ENCODE assay signal across 10 mouse cellular contexts in genomic region chr15:88758061-88758460, GRCm38 (mm10). TPM values are rescaled to one million over a fixed set of nuclear protein-coding genes. Genes with fewer than 3 reads are reported as not detected.
DNase-seq lines count a peak whose midpoint lies in the region; ATAC-seq lines count a peak whose summit lies in the region.
"Had no signal": no experiment of that assay in that cellular context is flagged by ENCODE, and none has a peak within 500 bp of the region (broad histone marks: within the 10 kb centered on the region; RNA-seq: fewer than 3 reads in every experiment).

No protein-coding gene starts in this region.

- H3K9ac ChIP-seq in liver, embryonic 16.5 days (ENCODE audit: low read depth, low read length), result no peak overlapping the region
- H3K9ac ChIP-seq: limb, embryonic 12.5 days had no signal

- no peak overlapping the region for H3K4me3 ChIP-seq in liver, embryonic 16.5 days (ENCODE audit: low read depth, low read length)
- H3K4me3 ChIP-seq: hindbrain, embryonic 10.5 days; limb, embryonic 12.5 days had no signal

- ATAC-seq in liver, embryonic 16.5 days (ENCODE audit: low read depth), result no peak

- WGBS in liver, embryonic 16.5 days (ENCODE audit: insufficient replicate concordance), result 61% methylated on average over 3 of the region's 3 CpGs

- intact Hi-C loops in heart, postnatal 10 days (cut with DNase I), result no loop called here

- no peak overlapping the region for H3K4me2 ChIP-seq in liver, embryonic 16.5 days (ENCODE audit: low read depth, low read length)
- H3K4me2 ChIP-seq: limb, embryonic 12.5 days had no signal

- peaks cover 15% of the 10 kb centered on the region; the same call in 1 of the 2 replicates for H3K36me3 ChIP-seq in liver, embryonic 16.5 days (ENCODE audit: control insufficient read depth, insufficient read depth)

- H3K4me1 ChIP-seq in liver, embryonic 16.5 days (ENCODE audit: control insufficient read depth, low read depth, low read length), result peaks cover 27% of the 10 kb centered on the region

- peak; percentile 14 to 24 for DNase-seq in heart, postnatal 10 days
- no peak for DNase-seq in heart, adult 8-10 months (ENCODE audit: low spot score)
- DNase-seq in ovary, adult 18-20 months (ENCODE audit: low spot score), result peak; percentile 33
- no peak for DNase-seq in ovary, postnatal 36 days (ENCODE audit: low spot score)
- DNase-seq in frontal cortex, adult 2 months (ENCODE audit: extremely low spot score in 1 of 2, low spot score in 1 of 2), result no peak
- no peak for DNase-seq in layer of hippocampus, postnatal 25 days (ENCODE audit: extremely low spot score in 1 of 2, low spot score in 1 of 2)
- DNase-seq: cerebellum, adult 9-10 months had no signal

- no peaks in the 10 kb centered on the region for H3K9me3 ChIP-seq in liver, embryonic 16.5 days (replicated peaks; ENCODE audit: control insufficient read depth, low read length)
- H3K9me3 ChIP-seq: hindbrain, embryonic 10.5 days; limb, embryonic 12.5 days had no signal

- no peaks in the 10 kb centered on the region for H3K27me3 ChIP-seq in liver, embryonic 16.5 days (ENCODE audit: control insufficient read depth, insufficient read depth, low read depth, low read length)
- H3K27me3 ChIP-seq: limb, embryonic 12.5 days had no signal

- peak overlapping the region; percentile 26 for H3K27ac ChIP-seq in liver, embryonic 16.5 days (ENCODE audit: low read length)
- H3K27ac ChIP-seq: hindbrain, embryonic 10.5 days; limb, embryonic 12.5 days had no signal

RNA-seq across cellular contexts. Expression of gene Zbed4, which starts 6.6 kb away (rescaled TPM):
- total RNA-seq in heart, postnatal 10 days (2021), result 10 to 100 TPM; 10.9 to 12.6 TPM
- total RNA-seq in heart, adult 8-10 months (2022), result 10 to 100 TPM in 1 of 4 experiments, 1 to 10 TPM in 3; 6.6 to 11.4 (median 8.3) TPM
- 10.0 and 10.2 TPM in 2 replicates for polyA plus RNA-seq in liver, embryonic 16.5 days (2015; fragmentation: Nextera tagmentation; extraction: Ambion mirVana)
- 6.3 and 6.4 TPM in 2 replicates for polyA plus RNA-seq in frontal cortex, adult 2 months (2012; rRNA removed)
- total RNA-seq in layer of hippocampus, postnatal 25 days (2021), result 10 to 100 TPM in 1 of 2 experiments, 1 to 10 TPM in 1; 9.8 to 10.0 TPM

RNA-seq across cellular contexts. Expression of gene Brd1, which starts 24.0 kb away (rescaled TPM):
- total RNA-seq in heart, postnatal 10 days (2021), result 10 to 100 TPM; 38.6 to 39.6 TPM
- total RNA-seq in heart, adult 8-10 months (2022), result 10 to 100 TPM; 26.5 to 29.6 (median 28.6) TPM
- 6.1 and 7.0 TPM in 2 replicates for polyA plus RNA-seq in liver, embryonic 16.5 days (2015; fragmentation: Nextera tagmentation; extraction: Ambion mirVana)
- polyA plus RNA-seq in frontal cortex, adult 2 months (2012; rRNA removed), result 23.3 and 23.5 TPM in 2 replicates
- total RNA-seq in layer of hippocampus, postnatal 25 days (2021), result 10 to 100 TPM; 48.6 to 58.2 TPM

Comparison
In these comparisons a context has a peak if more than half of its experiments do, and no peak if none do; other contexts are left out.
1. DNase-seq: peak in heart, postnatal 10 days (2 of 2) and ovary, adult 18-20 months (single experiment); none in heart, adult 8-10 months (single experiment), ovary, postnatal 36 days (single experiment), frontal cortex, adult 2 months (0 of 2) and layer of hippocampus, postnatal 25 days (0 of 2).